Mouse (Mus musculus): ENCODE results near the gene Phf21b.
"Not testable (repeated sequence)": the region's sequence is repeated elsewhere in the genome, so short reads cannot be mapped to it uniquely, and the experiment has no call there.

The Phf21b gene

DNA sequence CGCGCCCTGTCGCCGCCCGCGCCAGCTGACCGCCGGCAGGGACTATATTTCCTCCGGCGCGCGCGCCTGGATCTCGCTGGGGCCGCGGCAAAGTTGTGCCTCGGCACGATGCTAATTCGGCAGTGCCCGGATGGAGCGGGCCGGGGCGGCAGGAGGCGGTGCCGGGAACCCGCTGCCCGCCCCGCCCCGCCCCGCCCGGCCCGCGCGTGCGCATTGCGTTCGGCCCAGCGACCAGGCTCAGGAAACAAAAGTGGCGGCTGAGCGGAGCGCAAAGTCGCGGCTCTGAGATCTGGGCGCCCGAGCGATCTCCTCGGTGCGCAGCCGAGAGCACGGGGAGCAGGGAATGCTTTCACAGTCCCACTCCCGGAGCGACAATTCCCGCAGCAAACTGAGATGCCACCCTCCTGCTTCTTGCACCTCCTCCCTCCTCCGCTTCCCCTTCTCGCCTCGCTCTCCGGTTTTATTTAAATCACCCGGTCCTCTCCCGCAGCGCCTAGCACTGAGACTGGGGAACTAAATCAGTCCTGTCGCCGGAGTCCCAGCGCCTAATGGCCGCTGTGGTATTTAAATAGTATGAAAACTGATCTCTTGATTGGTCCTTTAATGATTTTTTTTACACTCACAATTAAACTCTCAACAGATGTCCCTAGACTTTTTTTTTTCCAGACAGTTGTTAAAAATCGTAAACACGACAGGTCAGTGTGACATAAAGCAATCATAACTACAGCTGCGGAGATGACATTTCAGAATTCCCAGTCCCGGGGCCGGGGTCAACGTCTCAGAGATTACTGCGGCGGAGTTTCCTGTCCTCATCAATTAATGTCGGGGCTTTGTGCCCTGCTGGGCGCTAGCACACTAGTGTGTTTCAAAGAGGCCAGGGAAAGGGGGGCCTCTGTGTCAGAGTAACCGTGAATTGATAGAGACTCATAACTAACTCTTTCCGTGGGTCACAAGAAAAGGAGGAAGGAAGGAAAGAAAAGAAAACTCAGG lies at the start of gene Phf21b:
Phf21b (minus strand) TSS at position 44 of the 990 bp plus-strand sequence.
- peak; percentile 96 for DNase-seq (ENCODE audit: extremely low spot score, low spot score)

DNA sequence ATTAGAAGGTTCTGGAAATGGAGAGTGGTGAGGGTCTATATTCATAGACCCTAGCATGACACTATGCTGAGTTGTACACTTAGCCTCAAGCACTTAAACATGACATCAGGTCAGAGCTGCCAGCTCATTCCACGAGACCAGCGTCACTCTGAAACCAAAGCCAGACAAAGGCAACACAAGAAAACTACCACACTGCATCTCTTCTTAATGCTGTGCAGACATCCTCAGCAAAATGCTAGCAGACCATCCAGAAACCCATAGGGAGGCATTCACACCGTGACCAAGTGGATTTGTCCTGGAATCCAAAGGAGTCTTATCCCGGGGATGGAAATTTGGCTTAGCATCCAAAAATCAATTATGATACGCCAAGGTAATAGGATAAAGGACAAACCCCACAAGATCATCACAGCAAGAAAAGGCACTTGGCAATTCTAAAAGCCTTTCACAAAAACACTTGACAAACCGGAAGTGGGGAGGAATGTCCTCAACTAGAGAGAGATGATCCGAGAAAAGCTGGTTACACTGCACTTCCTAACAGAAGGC lies 48.1 kb upstream of the Phf21b start:
- DNase-seq (ENCODE audit: extremely low spot score, low spot score) = no peak

GRCm38 (mm10) chr15:84898077-84898476 lies 42.2 kb upstream of the Phf21b start:
- no peak for DNase-seq (ENCODE audit: extremely low spot score, low spot score)

- no peak for DNase-seq (ENCODE audit: extremely low spot score, low spot score)
Measured at GRCm38 (mm10) chr15:84896664-84897063, 40.8 kb upstream of the Phf21b start.

- not testable (repeated sequence) for DNase-seq (ENCODE audit: extremely low spot score, low spot score)
Measured at GRCm38 (mm10) chr15:84896216-84896615, 40.4 kb upstream of the Phf21b start.

DNA sequence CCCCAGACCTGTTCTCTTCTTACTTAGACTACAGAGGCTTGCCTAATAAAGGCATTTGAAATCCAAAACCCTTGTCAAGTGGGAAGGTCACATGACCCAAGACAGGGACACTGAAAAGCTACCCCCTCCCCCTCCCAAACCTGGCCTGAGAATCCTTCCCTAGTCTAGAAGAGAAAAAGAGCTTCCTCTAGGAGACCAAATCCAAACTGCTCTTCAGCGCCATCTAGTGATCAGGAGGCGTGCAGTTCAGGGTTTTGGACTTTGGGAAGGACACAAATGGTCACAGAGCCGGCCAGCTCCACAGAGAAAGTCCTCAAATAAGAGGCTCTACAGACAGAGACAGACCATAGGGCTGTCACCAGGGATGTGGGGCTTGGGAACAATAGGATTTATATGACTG lies 35.8 kb upstream of the Phf21b start:
- DNase-seq (ENCODE audit: extremely low spot score, low spot score) = peak; percentile 77

GRCm38 (mm10) chr15:84891246-84891645 lies 35.4 kb upstream of the Phf21b start:
- DNase-seq (ENCODE audit: extremely low spot score, low spot score) = no peak

DNA sequence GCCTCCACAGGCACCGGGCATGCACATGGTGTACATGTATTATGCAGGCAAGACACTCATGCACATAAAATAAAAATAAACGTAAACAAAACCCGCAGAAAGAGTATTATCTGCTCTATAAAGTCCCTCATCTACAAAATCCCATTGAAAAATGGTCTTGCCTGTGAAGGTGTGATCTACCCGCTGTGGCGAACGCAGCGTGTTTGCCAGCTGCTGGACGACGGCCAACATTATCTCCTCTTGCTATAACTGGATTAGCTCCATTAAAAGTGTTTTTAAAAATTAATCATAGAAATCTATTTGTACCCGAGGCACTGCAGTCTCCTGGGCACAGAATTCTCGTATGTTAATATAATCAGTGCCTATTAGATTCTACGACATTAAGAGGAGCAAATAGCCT lies 32.2 kb upstream of the Phf21b start:
- DNase-seq (ENCODE audit: extremely low spot score, low spot score) = no peak

DNA sequence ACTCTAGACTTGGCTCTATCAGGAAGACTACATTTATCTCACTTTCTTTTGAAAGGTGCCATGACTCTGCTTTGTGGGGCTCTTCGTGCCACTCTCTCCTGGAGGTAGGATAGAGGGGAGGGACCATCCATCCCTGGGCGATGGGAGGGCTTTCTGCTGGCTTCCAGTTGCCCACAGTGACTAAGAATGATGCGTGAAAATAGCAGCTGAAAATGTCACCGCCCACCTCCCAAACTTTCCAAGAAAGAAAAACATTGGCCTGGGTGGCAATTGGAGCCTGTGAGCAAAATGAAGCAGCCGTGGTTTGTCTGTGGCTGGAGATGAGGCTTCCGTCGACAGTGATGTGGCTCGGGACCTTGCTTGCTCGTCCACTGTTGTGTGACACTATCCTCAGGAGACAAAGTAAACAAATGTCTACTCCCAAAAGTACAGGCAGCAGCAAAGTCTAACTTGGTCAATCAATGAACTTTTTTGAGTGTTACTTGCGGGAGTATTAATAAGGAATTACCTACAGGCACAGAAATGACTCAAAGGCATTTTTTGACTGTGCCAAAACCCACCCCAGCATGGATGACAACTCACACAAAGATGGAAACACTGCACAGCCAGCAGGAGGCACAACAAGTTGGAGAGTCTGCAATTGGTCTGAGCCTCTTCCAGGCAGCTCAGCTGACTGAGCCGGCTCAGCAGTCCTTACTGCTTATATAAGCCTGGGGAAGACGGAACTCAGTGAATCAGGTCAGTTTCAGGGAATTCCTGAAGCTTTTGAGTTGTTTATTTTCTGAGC lies 21.4 kb upstream of the Phf21b start:
- DNase-seq (ENCODE audit: extremely low spot score, low spot score) = no peak

- no peak for DNase-seq (ENCODE audit: extremely low spot score, low spot score)
Measured at GRCm38 (mm10) chr15:84873867-84874266, 18.0 kb upstream of the Phf21b start.

- DNase-seq (ENCODE audit: extremely low spot score, low spot score) = no peak
Measured at GRCm38 (mm10) chr15:84873079-84873478, 17.2 kb upstream of the Phf21b start.

GRCm38 (mm10) chr15:84871802-84872201 lies 16.0 kb upstream of the Phf21b start:
- DNase-seq (ENCODE audit: extremely low spot score, low spot score) = no peak

DNA sequence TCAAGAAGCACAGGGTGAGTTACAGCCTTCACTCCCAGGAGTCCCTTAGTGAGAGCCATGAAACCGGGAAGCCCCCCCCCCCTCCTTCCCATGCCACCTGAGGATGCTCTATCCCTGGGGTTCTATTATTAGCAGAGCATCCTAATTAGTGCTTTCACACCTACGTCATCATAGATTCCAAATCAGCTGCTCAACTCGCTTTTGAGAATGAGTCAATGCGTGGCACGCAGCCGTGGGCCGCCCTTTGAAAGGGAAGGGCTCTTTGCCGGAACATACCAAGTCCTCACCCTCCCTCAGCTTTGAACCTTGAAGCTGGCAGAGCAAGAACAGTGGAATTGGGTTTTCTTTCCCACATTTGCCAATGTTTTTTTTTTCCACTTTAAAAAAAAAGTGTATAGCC lies 6.1 kb upstream of the Phf21b start:
- no peak for DNase-seq (ENCODE audit: extremely low spot score, low spot score)

GRCm38 (mm10) chr15:84857623-84858022 lies 1.8 kb upstream of the Phf21b start:
- no peak for DNase-seq (ENCODE audit: extremely low spot score, low spot score)

GRCm38 (mm10) chr15:84854921-84855901 lies 638 bp downstream of the Phf21b start:
- peak; percentile 77 for DNase-seq (ENCODE audit: extremely low spot score, low spot score)

DNA sequence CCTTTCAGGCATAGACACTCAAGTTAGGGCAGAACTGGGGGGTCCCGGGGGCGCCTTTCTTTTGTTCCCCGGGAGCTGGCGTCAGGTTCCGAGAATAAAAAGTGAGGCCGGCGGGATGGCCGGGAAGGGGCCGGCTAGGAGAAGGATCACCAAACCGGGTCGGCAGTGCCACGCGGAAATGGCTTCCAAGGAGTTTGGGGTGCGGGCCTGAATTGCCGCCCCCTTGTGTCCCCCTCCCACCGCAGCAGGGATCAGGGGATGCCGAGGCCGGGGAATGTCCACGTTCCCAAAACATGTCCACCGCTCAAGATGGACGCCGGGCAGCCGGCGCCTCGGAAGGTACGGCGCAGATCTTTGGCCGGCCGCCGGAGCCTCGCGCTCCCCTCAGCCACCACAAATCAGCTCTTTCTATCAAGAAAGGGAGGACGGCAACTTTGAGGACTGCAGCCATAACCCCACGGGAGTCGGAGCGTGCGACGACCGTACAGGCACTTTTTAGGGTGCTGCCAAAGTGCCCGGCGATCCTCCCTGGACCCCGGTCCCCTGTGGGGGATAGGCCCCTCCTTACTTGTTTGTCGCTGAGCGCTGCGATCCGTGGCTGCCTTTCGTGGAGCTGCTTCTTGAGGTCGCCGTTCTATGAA lies 1.6 kb downstream of the Phf21b start:
- no peak for DNase-seq (ENCODE audit: extremely low spot score, low spot score)

GRCm38 (mm10) chr15:84853261-84854137 lies 2.4 kb downstream of the Phf21b start:
- peak; percentile 94 for DNase-seq (ENCODE audit: extremely low spot score, low spot score)

DNA sequence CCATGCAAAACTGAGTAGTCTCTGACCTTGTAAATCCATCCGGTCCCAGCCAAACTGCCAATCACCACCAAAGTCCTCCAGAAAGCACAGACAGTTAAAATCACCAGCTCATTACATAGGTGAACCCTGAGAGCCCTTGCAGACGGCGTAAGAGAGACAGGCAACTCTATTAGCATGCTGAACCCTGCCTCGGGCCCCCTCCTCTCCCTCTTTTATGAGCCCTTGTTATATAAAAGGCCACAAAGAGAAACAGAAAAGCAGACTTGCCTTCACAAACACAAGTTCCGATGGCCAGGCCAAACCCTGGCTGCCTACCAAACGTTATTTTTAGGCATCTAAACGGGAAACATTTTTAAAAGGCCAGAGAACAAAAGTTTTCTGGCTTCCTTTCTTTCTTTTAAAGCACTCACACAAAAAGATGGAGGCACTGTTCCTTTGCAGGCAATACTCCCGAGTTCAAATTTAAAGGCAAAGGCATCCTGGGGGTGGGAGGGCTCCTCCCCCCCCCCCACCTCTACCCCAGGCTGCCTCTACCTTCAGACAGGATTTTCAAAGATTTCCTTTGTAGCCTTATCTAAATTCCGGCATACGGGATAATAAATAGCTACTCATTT lies 3.3 kb downstream of the Phf21b start:
- DNase-seq (ENCODE audit: extremely low spot score, low spot score) = peak; percentile 23

DNA sequence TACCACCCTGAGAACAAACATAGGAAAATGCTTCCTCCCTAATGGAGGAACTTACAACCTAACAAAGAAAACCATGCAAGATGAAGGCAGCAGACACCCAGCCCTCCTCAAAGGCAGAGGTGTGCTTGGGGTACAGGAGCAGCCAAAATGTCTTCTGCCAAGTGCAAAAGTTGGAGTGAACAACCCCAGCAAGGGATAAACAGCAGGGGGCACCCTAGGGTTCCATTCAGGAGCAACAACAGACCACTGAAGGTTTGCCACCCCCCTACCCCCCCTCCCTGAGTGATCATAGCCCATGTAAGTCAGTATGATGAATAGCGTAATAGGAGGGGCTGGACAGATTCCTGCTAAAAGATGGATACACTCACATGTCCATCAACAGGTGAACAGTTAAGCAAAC lies 5.5 kb downstream of the Phf21b start:
- no peak for DNase-seq (ENCODE audit: extremely low spot score, low spot score)

Data from neural tube, embryonic 10.5 days (tissue).